Mouse (Mus musculus) brown adipose tissue, adult 24 weeks (tissue): ENCODE measurements around the gene Tmub1. TPM values are rescaled to one million over a fixed set of nuclear protein-coding genes. Genes with fewer than 3 reads are reported as not detected.

Experiments
- H3K27ac ChIP-seq: fragments of 200-500 bp; replicated peaks from 2 replicates; pipeline ENCODE4 v1.5.1; 2012; ENCODE audit warnings: low read depth, mild to moderate bottlenecking, low read length
- H3K4me1 ChIP-seq: fragments of 200-500 bp; 2 replicates; pipeline ENCODE4 v1.6.1; 2012; ENCODE audit warnings: low read length, mixed read lengths; ENCODE audit not compliant: control insufficient read depth, insufficient read depth, insufficient read length
- H3K4me3 ChIP-seq: fragments of 200-500 bp; 2 replicates; pipeline ENCODE4 v1.5.1; 2012; ENCODE audit warnings: low read depth, mild to moderate bottlenecking, low read length, moderate library complexity; ENCODE audit not compliant: insufficient read depth
- polyA plus RNA-seq: library from polyadenylated mRNA; stranded (reverse); fragments of >200 nt; gene quantifications from 2 replicates; pipeline ENCODE4 v1.2.4, GENCODE M21; 2012; ENCODE audit not compliant: missing spikeins, insufficient read depth, insufficient read length

Tmub1 gene
- polyA plus RNA-seq, 1 experiment, result 11.7 TPM

- Histone ChIP-seq H3K4me3 (peak within 1 kb of the TSS; percentile 99), H3K27ac (peak within 1 kb of the TSS; percentile 98), H3K4me1 (peaks cover 19% of the 10 kb centered on the region; the same call in 1 of the 2 replicates)
Observed at GRCm38 (mm10) chr5:24444746-24445427, 2.8 kb downstream of the Tmub1 start, which contains the start of gene Fastk. TSS of gene Fastk (minus strand) at chr5:24445287.

DNA sequence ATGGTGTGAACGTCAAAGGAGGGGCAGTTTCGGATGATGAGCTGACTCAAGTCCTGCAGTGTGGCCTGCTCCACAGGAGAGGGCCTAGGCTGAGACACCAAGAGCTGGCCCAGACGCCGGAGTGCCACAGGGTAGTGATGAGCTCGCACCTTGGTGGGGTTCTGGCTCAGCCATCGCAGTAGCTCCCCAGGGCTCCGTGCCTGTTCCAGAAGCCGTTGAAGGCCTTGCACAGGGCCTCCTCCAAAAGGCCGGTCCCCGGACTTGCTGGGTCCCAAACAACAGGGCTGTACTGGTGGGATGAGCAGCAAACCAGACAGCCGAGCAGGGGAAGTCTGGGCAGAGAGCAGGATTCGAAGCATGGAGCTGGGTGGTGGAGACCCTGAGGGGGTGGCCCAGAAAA is 3.7 kb downstream of the Tmub1 start:
- Histone ChIP-seq H3K27ac (no peak overlapping the region; the same call in 1 of the 2 replicates), H3K4me1 (peaks cover 19% of the 10 kb centered on the region; the same call in 1 of the 2 replicates), H3K4me3 (peak overlapping the region; percentile 99)

GRCm38 (mm10) chr5:24443204-24443603 is 4.5 kb downstream of the Tmub1 start:
- no peak overlapping the region for H3K4me3 ChIP-seq
- no peak overlapping the region for H3K27ac ChIP-seq

DNA sequence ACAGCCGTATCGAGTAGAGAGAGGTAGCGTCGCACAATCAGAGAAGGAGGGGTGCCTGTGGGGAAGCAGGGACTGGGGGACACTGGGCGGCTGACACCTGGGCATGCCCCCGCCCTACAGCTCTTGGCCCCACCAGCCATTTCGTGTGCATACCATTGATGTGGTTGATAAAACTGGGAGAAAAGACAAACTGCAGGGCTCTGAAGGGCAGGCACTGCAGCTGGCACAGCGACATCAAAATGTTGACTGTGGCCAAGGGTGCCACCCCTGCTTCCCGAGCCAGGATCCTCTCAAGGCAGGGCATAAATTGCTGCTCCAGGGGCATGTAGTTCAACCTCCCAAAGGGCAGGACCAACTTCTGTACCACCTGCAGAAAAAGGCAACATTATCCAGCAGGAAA is 5.6 kb downstream of the Tmub1 start:
- Histone ChIP-seq H3K4me3 (no peak overlapping the region), H3K4me1 (peaks cover 17% of the 10 kb centered on the region; the same call in 1 of the 2 replicates), H3K27ac (no peak overlapping the region)

More at GRCm38 (mm10) chr5:24443204-24443603, 4.5 kb downstream of the Tmub1 start:
- H3K4me1 ChIP-seq, result peaks cover 19% of the 10 kb centered on the region; the same call in 1 of the 2 replicates

DNA sequence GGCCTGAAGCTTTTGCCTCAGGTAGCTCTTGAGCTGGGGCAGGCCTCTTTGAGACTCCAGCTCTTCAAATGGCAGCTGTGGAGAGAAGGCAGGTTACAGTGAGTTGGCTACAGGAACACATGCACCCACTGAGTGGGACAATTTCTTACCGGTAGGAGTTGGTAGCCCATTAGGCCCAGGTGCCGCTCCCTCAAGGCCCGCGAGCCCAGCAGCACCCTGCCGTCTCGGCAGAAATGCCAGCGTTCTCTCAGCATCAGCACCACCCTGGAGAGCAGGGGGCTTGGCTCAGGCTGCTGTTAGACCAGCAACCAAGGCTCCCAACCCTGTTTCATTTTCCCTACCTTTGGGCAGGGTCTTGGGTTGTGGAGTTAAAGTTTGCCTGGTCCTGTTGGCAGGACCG is 6.5 kb downstream of the Tmub1 start:
- Histone ChIP-seq H3K27ac (no peak overlapping the region), H3K4me1 (peaks cover 17% of the 10 kb centered on the region; the same call in 1 of the 2 replicates), H3K4me3 (no peak overlapping the region)

GRCm38 (mm10) chr5:24433993-24434392 is 13.7 kb downstream of the Tmub1 start:
- Histone ChIP-seq H3K4me3 (no peak overlapping the region), H3K27ac (no peak overlapping the region), H3K4me1 (no peaks in the 10 kb centered on the region)

GRCm38 (mm10) chr5:24428596-24428995 is 19.1 kb downstream of the Tmub1 start:
- Histone ChIP-seq H3K4me3 (no peak overlapping the region), H3K27ac (no peak overlapping the region), H3K4me1 (0 out of 2 replicates have a peak, but pooled peaks cover 6% of the 10 kb centered on the region)

DNA sequence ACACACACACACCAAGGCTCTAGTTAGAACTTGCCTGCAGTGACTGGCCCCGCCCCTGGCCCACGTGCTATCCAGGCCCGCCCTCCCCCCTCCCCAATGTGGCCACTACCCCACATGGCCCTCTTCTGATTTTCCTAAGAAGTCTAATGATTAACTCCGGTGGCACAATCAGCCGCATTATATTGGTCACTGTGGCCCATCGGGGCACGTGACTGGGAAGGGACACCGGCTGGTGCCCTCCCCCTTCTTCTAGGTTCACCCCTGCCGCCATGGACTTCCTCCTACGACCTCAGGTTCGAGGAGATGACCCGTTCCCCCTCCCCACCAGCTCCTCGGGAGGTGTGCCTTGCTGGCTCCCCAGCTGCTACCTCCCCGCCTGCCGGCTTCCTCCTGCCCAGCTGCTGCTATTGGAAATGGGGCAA is 19.7 kb downstream of the Tmub1 start:
- no peak overlapping the region for H3K27ac ChIP-seq
- no peak overlapping the region for H3K4me3 ChIP-seq
- H3K4me1 ChIP-seq, result 0 out of 2 replicates have a peak, but pooled peaks cover 6% of the 10 kb centered on the region

DNA sequence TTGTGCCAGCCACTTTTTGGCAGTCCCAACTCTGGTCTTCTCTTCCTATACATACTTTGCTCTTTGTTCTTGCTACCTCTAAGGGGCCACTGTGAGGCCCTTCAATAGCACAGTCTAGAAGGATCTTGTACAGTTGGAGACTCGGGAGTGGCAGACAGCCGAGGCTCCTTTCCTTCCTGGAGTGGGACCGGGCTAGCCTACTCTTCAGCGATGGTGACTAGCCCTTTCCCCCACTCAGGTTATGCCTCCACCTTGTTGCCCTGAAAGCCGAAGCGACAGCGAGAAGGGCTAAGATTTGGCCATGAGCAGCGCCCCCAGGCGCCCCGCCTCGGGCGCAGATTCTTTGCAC is 20.4 kb downstream of the Tmub1 start:
- 0 out of 2 replicates have a peak, but pooled peaks cover 6% of the 10 kb centered on the region for H3K4me1 ChIP-seq
- no peak overlapping the region for H3K27ac ChIP-seq
- no peak overlapping the region for H3K4me3 ChIP-seq

GRCm38 (mm10) chr5:24426556-24427284 is 20.9 kb downstream of the Tmub1 start:
- Histone ChIP-seq H3K4me1 (0 out of 2 replicates have a peak, but pooled peaks cover 6% of the 10 kb centered on the region), H3K4me3 (peak overlapping the region; percentile 89; the same call in 1 of the 2 replicates), H3K27ac (no peak overlapping the region)

GRCm38 (mm10) chr5:24426037-24426432 is 21.6 kb downstream of the Tmub1 start:
- H3K4me3 ChIP-seq, result peak overlapping the region; percentile 89
- 0 out of 2 replicates have a peak, but pooled peaks cover 6% of the 10 kb centered on the region for H3K4me1 ChIP-seq
- no peak overlapping the region for H3K27ac ChIP-seq

DNA sequence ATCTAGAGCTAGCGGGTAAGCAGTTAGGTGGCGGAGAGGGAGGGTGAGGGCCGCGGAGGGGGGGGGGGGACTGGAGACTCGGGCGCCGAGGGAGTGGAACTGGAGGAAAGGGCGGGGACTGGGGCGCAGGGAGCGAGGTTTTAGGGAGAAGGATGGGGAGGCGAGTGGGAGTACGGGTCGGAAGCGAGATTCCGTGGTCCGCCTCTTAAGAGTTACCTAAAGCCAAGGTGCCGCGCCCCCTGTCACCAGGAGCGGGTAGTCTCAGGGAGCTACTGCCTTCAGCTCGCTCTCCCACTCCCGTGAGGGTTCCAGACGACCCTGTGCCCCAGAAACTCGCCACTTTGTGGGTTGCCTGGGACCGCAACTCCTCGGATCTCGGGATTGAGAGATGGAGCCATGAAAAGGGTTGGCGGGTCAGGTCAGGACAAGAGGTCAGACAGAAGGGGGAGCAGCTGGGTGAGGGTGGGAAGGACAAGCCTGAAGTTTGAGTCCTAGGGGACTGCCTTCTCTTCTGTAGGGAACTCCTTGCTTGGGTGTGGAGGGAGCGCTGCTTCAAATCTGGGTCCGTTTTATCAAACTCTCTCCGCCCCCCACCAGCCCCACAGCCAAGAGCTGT is 22.1 kb downstream of the Tmub1 start:
- Histone ChIP-seq H3K4me3 (peak overlapping the region; percentile 89), H3K27ac (peak overlapping the region; percentile 56), H3K4me1 (0 out of 2 replicates have a peak, but pooled peaks cover 6% of the 10 kb centered on the region)

- Histone ChIP-seq H3K4me1 (0 out of 2 replicates have a peak, but pooled peaks cover 6% of the 10 kb centered on the region), H3K4me3 (peak overlapping the region; percentile 89), H3K27ac (peak overlapping the region; percentile 99)
Observed at GRCm38 (mm10) chr5:24424861-24425411, 22.7 kb downstream of the Tmub1 start.

DNA sequence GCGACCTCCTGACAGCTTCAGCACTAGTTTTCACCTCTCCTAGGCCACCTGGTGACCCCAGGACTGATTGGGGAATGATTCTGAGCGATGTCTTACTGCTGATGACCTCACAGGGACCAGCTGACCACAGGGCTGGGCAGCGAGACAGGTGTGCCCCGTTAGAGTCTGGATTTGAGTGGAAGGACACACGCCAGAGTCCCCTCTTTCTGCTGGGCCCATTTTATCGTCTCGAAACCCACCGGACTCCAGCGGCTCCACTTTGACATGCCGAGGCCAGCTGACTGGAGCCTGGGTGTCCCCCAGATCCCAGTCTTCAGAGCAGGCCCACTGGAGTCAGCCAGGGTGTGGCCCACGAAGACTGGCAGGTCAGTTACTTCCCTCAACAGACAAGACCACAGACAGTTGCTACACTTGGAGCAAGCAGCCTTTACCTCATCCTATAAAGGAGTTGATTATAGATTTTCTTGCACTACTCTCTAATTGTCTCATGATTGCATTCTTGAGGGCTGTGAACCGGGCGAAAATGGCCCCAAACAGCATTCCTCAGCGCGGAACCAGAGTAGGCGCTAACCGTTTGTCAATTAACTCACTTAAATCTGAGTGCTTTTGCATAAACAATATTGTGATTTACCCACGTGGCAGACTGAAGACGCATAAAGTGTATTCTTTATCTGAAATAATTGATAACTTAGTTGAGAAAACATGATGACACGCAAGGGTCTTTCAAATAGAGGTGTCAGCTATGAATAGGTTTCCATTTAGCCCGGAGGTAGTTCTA is 23.5 kb downstream of the Tmub1 start:
- H3K4me3 ChIP-seq, result peak overlapping the region; percentile 89
- H3K27ac ChIP-seq, result peak overlapping the region; percentile 99
- 0 out of 2 replicates have a peak, but pooled peaks cover 6% of the 10 kb centered on the region for H3K4me1 ChIP-seq
